Mouse (Mus musculus) embryonic fibroblast, embryonic 13.5 days (primary cell): Measurements from ENCODE around the gene Smc6. TPM values are rescaled to one million over a fixed set of nuclear protein-coding genes. Genes with fewer than 3 reads are reported as not detected.

Source experiments
- H3K27ac ChIP-seq: 2 replicates; pipeline ENCODE4 v1.5.1; 2012; ENCODE audit warnings: low read length, control low read depth, inconsistent platforms; ENCODE audit not compliant: insufficient read depth
- H3K4me1 ChIP-seq: 2 replicates; pipeline ENCODE4 v1.6.1; 2011; ENCODE audit warnings: low read length; ENCODE audit not compliant: control insufficient read depth, insufficient read depth
- H3K4me3 ChIP-seq: 2 replicates; pipeline ENCODE4 v1.5.1; 2011; ENCODE audit warnings: mild to moderate bottlenecking, control low read depth, low read length; ENCODE audit not compliant: insufficient read depth
- CTCF ChIP-seq: IDR thresholded peaks from 2 replicates; pipeline ENCODE4 v1.5.1; 2011; ENCODE audit warnings: mild to moderate bottlenecking, control low read depth, low read length, moderate library complexity, borderline replicate concordance; ENCODE audit not compliant: insufficient read depth
- POLR2A ChIP-seq: IDR thresholded peaks from 2 replicates; pipeline ENCODE4 v1.6.1; 2011; ENCODE audit warnings: low read depth, mild to moderate bottlenecking, control low read depth, low read length, moderate library complexity
- polyA plus RNA-seq: library from polyadenylated mRNA; stranded (reverse); fragments of >200 nt; gene quantifications from 2 replicates; pipeline ENCODE4 v1.2.4, GENCODE M21; 2011; ENCODE audit warnings: low read depth; ENCODE audit not compliant: missing spikeins, insufficient read length

Gene Smc6
- polyA plus RNA-seq, 1 experiment: 163 TPM

DNA sequence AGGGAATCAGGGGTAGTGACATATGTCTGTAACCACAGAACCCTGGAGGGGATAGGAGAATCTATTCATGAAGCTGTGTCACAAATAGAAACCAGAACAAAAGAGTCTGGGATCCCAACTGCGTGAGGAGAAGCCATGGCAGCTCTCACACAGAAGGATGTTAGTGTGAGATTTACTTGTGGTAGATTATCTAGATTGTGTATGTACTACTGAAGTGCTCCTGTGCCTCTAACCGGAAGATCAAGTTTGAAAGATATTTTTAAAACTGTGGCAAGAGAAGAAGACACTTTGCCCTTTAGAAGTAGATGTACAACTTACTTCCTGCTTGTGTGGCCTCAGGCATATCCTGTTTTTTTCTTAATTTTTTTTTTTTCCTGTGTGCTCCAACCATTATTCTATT, 35.4 kb upstream of the Smc6 start:
- Histone ChIP-seq H3K27ac (no peak overlapping the region), H3K4me1 (no peaks in the 10 kb centered on the region), H3K4me3 (no peak overlapping the region)
- TF ChIP-seq CTCF (no peak), POLR2A (no peak)

DNA sequence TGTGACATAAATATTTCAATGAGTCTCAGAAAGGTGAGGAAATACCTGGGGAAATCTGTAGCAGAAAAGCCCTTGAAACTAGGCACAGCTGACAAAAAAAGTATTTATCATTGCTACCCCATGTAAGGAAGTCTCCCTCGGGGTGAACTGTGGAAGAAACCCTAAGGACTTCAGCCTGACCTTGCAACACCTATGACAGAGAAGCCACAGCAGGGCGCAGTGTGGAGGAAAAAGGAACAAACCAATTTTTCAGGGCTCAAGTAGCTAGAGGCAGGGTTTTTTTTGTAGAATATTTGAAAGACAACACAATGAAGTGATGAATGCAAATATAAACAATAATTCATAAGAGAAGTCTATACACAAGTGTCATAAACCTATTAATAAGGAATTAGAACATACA, 29.7 kb upstream of the Smc6 start:
- Histone ChIP-seq H3K4me1 (no peaks in the 10 kb centered on the region), H3K27ac (no peak overlapping the region)
- TF ChIP-seq CTCF: no peak
- no peak for TF ChIP-seq POLR2A

DNA sequence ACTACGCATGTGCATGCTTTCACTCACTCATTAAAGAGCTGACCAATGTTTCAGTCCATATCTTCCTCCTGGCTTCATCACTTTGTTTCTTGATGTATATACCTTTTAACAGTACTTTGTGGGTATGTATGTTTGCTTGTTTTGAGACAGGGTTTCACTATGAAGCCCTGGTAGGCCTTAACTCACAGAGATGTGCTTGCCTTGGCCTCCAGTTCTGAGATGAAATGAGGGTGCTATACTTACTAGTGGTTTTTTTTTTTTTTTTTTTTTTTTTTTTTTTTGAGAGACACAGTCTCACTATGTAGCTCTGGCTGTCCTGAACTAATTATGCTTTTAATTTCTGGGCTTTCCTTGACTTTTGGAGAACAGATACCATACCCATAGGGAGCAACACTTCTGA, 18.2 kb upstream of the Smc6 start:
- Histone ChIP-seq H3K4me1 (no peaks in the 10 kb centered on the region), H3K27ac (no peak overlapping the region), H3K4me3 (no peak overlapping the region)
- TF ChIP-seq CTCF (no peak), POLR2A (no peak)

More for the DNA sequence above, 29.7 kb upstream of the Smc6 start:
- no peak overlapping the region for H3K4me3 ChIP-seq

DNA sequence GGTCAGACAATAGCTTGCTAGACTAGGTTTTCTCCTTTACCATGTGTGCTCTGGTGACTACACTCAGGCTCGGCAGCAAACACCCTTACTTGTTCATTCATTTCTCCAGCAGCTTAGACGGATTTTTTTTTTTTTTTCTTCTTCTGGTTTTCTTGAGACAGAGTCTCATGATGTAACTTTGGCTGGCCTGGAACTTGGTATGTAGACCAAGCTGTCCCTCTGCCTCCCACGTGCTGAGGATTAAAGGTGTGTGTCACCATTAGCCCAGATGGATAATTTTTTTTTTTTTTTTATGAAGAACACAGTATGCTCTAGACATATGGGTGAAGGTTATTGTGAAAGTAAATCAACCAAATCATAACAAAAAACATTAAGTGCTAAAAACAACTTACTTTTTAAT, 15.4 kb upstream of the Smc6 start:
- Histone ChIP-seq H3K4me1 (no peaks in the 10 kb centered on the region), H3K27ac (no peak overlapping the region), H3K4me3 (no peak overlapping the region)
- TF ChIP-seq CTCF (no peak), POLR2A (no peak)

DNA sequence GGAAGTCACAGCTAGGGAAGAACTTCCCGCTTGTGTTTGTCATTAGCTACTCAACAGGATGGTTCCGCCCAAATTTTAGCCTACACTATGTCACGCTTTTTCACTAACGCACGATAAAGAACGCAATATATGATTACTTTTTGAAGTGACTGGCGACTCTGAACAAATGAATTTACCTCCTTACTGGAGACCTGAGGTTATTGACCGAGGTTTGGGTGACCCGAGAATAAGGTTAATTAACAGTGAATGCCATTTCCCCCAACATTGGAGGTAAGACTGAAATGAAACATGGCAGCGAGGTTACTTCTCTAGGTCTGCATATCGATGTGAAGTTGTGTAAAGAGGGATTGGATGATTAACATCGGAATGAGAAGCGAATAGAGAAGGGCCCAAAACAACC, 791 bp upstream of the Smc6 start:
- peak overlapping the region; percentile 44; the same call in 1 of the 2 replicates for H3K27ac ChIP-seq
- peak overlapping the region; percentile 96 for H3K4me3 ChIP-seq
- H3K4me1 ChIP-seq: no peaks in the 10 kb centered on the region
- TF ChIP-seq CTCF (no peak), POLR2A (no peak)

DNA sequence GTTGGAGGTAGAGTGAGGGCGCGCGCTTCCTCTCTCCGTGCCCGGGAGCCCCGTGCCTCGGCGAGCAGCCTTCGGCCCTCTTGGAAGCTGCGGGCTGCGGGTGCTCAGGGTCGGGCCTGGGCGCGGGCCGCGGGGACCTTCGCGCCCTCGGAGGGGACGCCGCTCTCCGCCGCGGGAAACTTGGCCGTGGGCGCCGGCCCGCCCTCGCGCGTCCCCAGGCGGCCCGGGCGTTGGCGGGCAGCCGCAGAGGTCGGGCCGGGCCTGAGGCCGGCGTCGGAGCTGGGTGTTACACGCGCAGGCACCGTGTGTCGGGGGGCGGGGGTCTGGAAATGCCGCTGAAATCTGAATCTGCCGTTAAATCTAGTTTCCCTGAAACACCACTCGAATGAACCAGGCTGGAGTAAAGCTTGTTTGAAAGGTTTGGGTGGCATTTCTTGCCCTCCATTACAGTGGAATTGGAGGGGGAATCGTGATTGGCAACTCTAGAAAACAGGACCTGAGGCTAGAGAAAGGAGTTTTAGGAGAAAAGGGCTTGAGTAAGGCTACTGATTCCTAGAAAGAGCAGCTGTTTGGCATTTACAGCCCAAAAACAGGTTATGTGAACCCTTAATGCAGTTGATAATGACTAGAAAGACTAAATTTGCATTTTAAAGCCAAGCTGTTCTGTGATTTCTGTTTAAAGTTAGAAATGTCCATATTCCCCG, 748 bp downstream of the Smc6 start:
- no peak for TF ChIP-seq POLR2A
- TF ChIP-seq CTCF: no peak
- peaks cover 2% of the 10 kb centered on the region; the same call in 1 of the 2 replicates for H3K4me1 ChIP-seq
- peak overlapping the region; percentile 92 for H3K27ac ChIP-seq
- peak overlapping the region; percentile 67 for H3K4me3 ChIP-seq

- TF ChIP-seq POLR2A (no peak), CTCF (no peak)
- Histone ChIP-seq H3K4me3 (peak overlapping the region; percentile 67), H3K27ac (peak overlapping the region; percentile 92; the same call in 1 of the 2 replicates), H3K4me1 (peaks cover 2% of the 10 kb centered on the region; the same call in 1 of the 2 replicates)
These were observed 1.3 kb downstream of the Smc6 start for GRCm38 (mm10) chr12:11267030-11267429.

DNA sequence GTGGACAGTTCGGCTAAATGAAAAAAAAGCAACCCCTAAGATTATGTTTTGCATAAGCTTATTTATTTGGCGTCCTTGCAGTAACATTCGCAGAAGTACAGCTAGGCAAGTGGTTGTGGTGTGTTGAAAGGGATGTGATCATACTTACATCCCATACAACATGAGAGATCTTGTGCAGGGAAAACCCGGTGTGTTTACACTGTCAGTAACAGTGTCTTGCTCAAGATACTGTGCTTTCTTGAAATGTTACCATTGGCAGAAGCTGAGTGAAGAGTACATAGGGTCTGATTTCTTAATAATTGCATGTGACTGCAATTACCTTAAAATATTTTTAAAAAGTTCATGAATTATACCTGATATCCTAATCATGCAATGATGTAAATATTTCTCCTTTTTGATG, 6.9 kb downstream of the Smc6 start:
- Histone ChIP-seq H3K4me1 (peaks cover 2% of the 10 kb centered on the region; the same call in 1 of the 2 replicates), H3K4me3 (no peak overlapping the region), H3K27ac (peak overlapping the region; percentile 26; the same call in 1 of the 2 replicates)
- TF ChIP-seq POLR2A: no peak
- TF ChIP-seq CTCF: no peak

DNA sequence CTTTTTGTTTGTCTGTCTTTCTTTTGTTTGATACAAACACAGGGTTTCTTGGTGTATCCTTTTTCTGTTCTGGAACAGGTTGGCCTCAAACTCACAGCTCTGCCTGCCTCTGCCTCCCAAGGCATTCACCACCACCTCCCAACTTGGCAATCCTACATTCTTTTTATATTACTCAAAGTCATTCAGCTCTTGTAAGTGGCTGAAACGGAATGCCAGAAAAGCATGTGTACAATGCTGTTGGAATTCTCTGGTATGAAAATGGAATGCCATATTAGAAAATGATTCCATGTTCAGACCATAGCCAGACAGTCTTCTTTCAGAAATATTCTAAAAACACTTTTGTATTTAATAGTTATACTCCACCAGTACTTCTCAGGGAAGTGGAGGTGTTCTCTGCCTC, 7.5 kb downstream of the Smc6 start:
- TF ChIP-seq CTCF (no peak), POLR2A (no peak)
- no peak overlapping the region; the same call in 1 of the 2 replicates for H3K27ac ChIP-seq
- H3K4me1 ChIP-seq: peaks cover 2% of the 10 kb centered on the region; the same call in 1 of the 2 replicates
- H3K4me3 ChIP-seq: no peak overlapping the region

DNA sequence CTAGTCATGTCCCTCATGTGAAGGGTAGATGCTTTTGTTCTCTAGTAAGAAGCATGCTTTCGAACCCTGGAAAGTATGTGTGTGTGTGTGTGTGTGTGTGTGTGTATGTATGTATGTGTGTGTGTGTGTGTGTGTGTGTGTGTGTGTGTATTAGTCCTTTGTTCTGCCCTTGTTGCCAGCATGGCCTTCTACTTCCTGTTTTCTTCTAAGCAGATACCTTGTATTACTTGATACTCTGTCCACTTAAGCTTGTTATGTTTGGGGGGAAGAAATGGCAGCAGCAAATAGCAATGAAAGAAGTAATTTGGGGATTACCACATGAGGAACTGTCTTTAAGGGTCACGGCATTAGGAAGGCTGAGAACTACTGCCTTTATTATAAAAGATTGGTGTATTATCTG, 10.9 kb downstream of the Smc6 start:
- no peaks in the 10 kb centered on the region for H3K4me1 ChIP-seq
- no peak overlapping the region for H3K4me3 ChIP-seq
- TF ChIP-seq CTCF (no peak), POLR2A (no peak)
- H3K27ac ChIP-seq: no peak overlapping the region

GRCm38 (mm10) chr12:11277207-11277606, 11.5 kb downstream of the Smc6 start:
- Histone ChIP-seq H3K4me3 (no peak overlapping the region), H3K27ac (no peak overlapping the region), H3K4me1 (no peaks in the 10 kb centered on the region)
- TF ChIP-seq POLR2A (no peak), CTCF (no peak)
